Mouse (Mus musculus) ES-CJ7 (cell line): ENCODE results near the gene Gspt1.

ENCODE experiments used
- DNase-seq: peaks from one replicate; pipeline ENCODE4 v3.0.0; 2011; ENCODE audit warnings: low read depth, low spot score

Gene Gspt1

GRCm38 (mm10) chr16:11202571-11203554 is 51.3 kb downstream of the Gspt1 start, which contains the start of gene Rsl1d1:
Gene Rsl1d1, minus strand, starts transcription at chr16:11203331.
- peak; percentile 96 for DNase-seq

GRCm38 (mm10) chr16:11201740-11202394 is 52.3 kb downstream of the Gspt1 start:
- DNase-seq = no peak

DNA sequence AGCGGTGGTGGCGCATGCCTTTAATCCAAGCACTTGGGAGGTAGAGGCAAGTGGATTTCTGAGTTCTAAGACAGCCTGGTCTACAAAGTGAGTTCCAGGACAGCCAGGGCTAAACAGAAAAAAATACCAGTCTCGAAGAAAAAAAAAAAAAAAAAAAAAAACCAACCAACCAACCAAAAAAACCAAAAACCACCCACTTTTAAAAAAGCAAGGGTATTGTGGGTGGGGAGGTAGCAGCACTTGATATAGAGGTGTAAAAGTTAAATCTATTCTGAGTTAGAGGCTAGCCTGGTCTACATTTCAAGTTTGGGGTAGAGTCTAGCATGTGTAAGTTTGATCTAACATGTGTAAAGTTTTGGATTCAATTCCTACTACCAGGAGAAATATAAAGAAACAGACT is 53.9 kb downstream of the Gspt1 start:
- no peak for DNase-seq

DNA sequence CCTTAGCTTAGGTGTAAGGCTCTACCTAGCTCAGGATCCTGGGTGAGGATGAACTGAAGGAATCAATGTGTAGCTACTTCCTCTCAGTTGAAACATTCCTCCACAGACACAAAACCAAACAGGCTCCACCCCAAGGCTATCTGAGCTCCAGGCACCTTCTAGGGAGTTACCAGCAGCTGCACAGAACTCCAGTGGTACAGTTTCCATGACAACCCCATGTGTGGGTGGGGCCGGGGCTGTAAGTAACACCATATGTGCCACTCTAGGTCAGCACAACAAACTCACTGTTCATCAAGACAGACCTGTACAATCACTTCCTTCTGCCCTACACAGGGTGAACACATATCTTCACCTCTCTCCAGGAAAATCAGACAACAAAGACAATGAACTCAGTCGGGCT is 55.7 kb downstream of the Gspt1 start:
- peak; percentile 77 for DNase-seq

DNA sequence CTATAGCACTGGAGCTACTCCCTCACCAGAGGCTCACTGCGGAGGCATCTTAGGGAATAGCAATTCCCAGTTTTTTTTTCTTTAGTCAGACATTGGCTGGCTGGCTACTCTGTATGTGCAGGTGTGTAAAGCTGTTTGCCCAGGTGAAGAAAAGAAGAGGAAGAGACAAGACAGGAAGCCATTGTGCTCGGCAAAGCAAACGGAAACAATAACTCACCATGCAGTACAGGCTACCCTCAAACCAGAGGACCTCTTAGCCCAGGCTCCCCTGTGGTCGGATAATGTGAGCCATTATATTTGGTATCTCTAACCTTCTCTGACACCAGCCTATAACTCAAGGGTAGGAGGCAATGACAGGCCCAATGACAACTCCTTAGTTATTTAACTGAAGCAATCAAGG is 57.1 kb downstream of the Gspt1 start:
- no peak for DNase-seq

DNA sequence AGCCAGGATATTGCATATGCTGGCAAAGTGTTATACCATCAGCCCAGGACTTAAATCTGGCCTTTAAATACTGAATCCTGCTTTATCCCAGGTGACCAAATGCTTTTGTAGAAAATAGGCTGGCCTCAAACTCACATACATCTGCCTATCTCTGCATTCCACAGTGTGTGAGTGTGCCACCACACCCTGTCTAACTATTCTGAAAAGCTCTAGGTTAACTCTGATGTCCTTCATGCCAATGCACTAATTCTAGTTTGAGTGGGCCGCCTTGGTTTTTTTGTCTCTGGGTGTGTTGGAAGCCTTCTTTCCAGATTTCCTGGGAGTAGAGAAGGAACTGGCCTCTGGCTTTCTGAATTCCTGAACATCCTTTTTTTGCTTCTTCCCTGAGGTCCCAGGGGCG is 60.9 kb downstream of the Gspt1 start:
- peak; percentile 27 for DNase-seq

- DNase-seq = no peak
These were observed 64.0 kb downstream of the Gspt1 start for GRCm38 (mm10) chr16:11190150-11190549.

- DNase-seq = no peak
These were observed 76.7 kb downstream of the Gspt1 start for GRCm38 (mm10) chr16:11177404-11177803.

GRCm38 (mm10) chr16:11176884-11177244 is 77.3 kb downstream of the Gspt1 start:
- DNase-seq = no peak

DNA sequence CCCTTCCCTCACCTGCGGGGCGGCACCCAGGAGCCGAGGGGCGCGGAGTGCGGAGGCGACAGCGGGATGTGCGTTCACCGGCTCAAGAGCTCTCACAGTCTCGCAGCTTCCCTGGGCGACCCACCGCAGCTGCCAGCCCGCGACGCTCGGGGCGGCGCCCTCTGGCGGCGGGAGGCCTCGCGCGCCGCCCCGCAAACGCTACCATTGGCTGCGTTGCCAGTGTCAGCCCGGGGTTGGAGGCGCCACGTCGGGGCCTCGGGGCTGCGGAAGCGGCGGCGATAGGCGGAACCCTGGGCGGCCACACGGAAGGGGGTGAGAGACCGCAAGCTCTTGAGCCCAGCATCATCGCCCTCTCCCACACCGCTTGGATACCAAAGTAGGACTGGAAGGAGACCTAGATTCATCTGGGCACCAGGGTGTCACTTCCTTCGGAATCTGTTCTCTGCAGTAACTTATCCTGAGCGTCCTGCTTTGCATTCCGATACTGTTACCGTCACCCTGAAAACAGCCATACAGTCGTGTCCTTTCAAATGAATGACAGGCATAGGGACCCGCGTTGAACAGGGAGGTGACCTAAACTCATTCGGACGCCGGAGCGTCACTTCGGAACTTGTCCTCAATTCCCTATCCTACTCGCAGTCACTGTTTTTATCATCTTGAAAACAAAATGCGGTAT is 77.8 kb downstream of the Gspt1 start, which contains the start of gene Zc3h7a:
Gene Zc3h7a, minus strand, starts transcription at position 186 of the 676 bp plus-strand sequence.
- peak; percentile 75 for DNase-seq

DNA sequence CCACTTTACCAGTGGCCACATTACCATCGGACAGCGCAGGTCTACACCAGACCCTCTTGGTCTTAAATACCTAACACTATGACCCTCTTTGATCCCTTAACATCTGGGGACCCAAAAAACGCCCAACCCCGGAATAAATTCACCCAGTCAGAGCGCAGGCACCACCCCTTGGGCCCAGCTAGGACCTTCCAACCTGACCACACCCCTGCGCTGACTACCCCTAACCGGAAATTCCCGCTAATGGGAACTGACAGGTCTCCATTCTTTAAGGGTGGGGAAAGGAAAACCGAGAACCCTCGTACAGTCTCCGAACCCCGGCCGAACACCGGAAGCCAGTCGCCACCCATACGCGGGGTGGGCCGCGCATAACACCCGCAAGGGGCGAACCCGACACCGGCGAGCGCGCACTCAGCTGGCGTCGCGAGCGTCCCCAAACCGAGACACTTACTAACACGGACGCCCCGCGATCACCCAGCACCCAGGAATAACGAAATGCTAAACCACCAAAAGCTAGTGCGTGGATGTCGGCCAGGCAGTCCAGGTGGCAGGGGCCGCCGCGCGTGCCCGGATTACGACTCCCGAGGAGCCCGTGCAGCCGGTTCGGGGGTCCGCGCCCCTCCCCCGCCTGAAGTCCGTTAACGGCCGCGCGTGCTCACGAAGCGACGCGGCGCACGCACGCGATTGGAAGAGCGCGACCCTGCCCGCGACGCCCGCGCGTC is 78.5 kb downstream of the Gspt1 start:
- DNase-seq = peak; percentile 70

GRCm38 (mm10) chr16:11175100-11175488 is 79.0 kb downstream of the Gspt1 start:
- no peak for DNase-seq

- peak; percentile 52 for DNase-seq
These were observed 79.4 kb downstream of the Gspt1 start for GRCm38 (mm10) chr16:11174671-11175081.

GRCm38 (mm10) chr16:11171679-11172078 is 82.4 kb downstream of the Gspt1 start:
- no peak for DNase-seq
